Mouse (Mus musculus): Measurements from ENCODE around the gene Ncoa1. TPM values are rescaled to one million over a fixed set of nuclear protein-coding genes. Genes with fewer than 3 reads are reported as not detected.

Ncoa1 gene
- total and polyA plus RNA-seq, 2 experiments from 2014 or later = 7.8 to 15.6 TPM

DNA sequence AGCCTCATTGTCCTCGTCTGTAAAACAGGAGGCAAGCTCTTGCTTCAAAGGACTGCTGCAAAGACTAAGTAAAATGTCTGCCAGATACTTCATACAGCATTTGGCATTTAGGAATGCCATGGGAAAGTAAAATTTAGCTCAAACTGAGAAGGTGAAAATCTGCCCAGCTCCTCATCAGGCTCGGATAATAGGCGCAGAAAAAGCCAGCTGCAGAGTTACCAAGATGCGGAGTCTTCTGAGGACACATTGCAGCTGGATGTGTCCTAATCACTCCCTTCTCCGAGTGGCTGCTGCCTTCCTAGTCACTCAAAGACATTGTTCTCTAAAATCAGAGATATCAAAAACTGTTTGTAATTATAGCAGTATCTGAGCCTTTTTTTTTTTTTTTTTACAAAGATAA, 4.7 kb upstream of the Ncoa1 start:
- Histone ChIP-seq H3K27ac (ENCODE audit: low read depth) (no peak overlapping the region), H3K9me3 (replicated peaks; ENCODE audit: control insufficient read depth, low read length) (no peaks in the 10 kb centered on the region), H3K27me3 (ENCODE audit: control insufficient read depth, insufficient read depth, low read length) (no peaks in the 10 kb centered on the region), H3K4me3 (ENCODE audit: low read depth, low read length) (no peak overlapping the region), H3K4me2 (ENCODE audit: low read depth, low read length) (no peak overlapping the region), H3K36me3 (replicated peaks; ENCODE audit: control insufficient read depth, insufficient read depth, low read length) (no peaks in the 10 kb centered on the region), H3K4me1 (ENCODE audit: control insufficient read depth, insufficient read depth) (no peaks in the 10 kb centered on the region), H3K9ac (replicated peaks; ENCODE audit: low read depth, low read length) (no peak overlapping the region)
- no peak for TF ChIP-seq EP300 (IDR thresholded peaks at IDR 0.05; ENCODE audit: low read depth)
- no peak for TF ChIP-seq CTCF (IDR thresholded peaks at IDR 0.05; ENCODE audit: low read depth)
- DNase-seq (ENCODE audit: low spot score) (no peak), ATAC-seq (ENCODE audit: insufficient read depth, low read depth) (no peak)
- 64% methylated on average over 5 of the region's 5 CpGs for WGBS

GRCm38 (mm10) chr12:4480250-4480649, 3.3 kb upstream of the Ncoa1 start:
- 75% methylated on average over 4 of the region's 4 CpGs for WGBS
- no peak for ATAC-seq (ENCODE audit: insufficient read depth, low read depth)
- no peaks in the 10 kb centered on the region for H3K27me3 ChIP-seq (ENCODE audit: control insufficient read depth, insufficient read depth, low read length)

GRCm38 (mm10) chr12:4479171-4479881, 2.3 kb upstream of the Ncoa1 start:
- H3K9ac ChIP-seq (replicated peaks; ENCODE audit: low read depth, low read length) = no peak overlapping the region
- no peaks in the 10 kb centered on the region for H3K27me3 ChIP-seq (ENCODE audit: control insufficient read depth, insufficient read depth, low read length)
- TF ChIP-seq EP300 (IDR thresholded peaks at IDR 0.05; ENCODE audit: low read depth) (no peak), CTCF (IDR thresholded peaks at IDR 0.05; ENCODE audit: low read depth) (no peak)
- ATAC-seq (ENCODE audit: insufficient read depth, low read depth) = no peak
- H3K4me1 ChIP-seq (ENCODE audit: control insufficient read depth, insufficient read depth) = peaks cover 10% of the 10 kb centered on the region
- no peaks in the 10 kb centered on the region for H3K9me3 ChIP-seq (replicated peaks; ENCODE audit: control insufficient read depth, low read length)
- WGBS = 81% methylated on average over 3 of the region's 3 CpGs
- no peak overlapping the region for H3K4me3 ChIP-seq (ENCODE audit: low read depth, low read length)
- no peaks in the 10 kb centered on the region for H3K36me3 ChIP-seq (replicated peaks; ENCODE audit: control insufficient read depth, insufficient read depth, low read length)
- DNase-seq (ENCODE audit: low spot score) = no peak
- no peak overlapping the region for H3K27ac ChIP-seq (ENCODE audit: low read depth)
- H3K4me2 ChIP-seq (ENCODE audit: low read depth, low read length) = no peak overlapping the region

More at GRCm38 (mm10) chr12:4480250-4480649, 3.3 kb upstream of the Ncoa1 start:
- Histone ChIP-seq H3K36me3 (replicated peaks; ENCODE audit: control insufficient read depth, insufficient read depth, low read length) (no peaks in the 10 kb centered on the region), H3K9me3 (replicated peaks; ENCODE audit: control insufficient read depth, low read length) (no peaks in the 10 kb centered on the region), H3K9ac (replicated peaks; ENCODE audit: low read depth, low read length) (no peak overlapping the region), H3K4me2 (ENCODE audit: low read depth, low read length) (no peak overlapping the region), H3K27ac (ENCODE audit: low read depth) (no peak overlapping the region), H3K4me3 (ENCODE audit: low read depth, low read length) (no peak overlapping the region), H3K4me1 (ENCODE audit: control insufficient read depth, insufficient read depth) (peaks cover 3% of the 10 kb centered on the region; the same call in 1 of the 2 replicates)
- no peak for TF ChIP-seq CTCF (IDR thresholded peaks at IDR 0.05; ENCODE audit: low read depth)
- no peak for TF ChIP-seq EP300 (IDR thresholded peaks at IDR 0.05; ENCODE audit: low read depth)
- no peak for DNase-seq (ENCODE audit: low spot score)

- WGBS = 64% methylated on average over 6 of the region's 6 CpGs
- no peak overlapping the region for H3K4me3 ChIP-seq (ENCODE audit: low read depth, low read length)
- DNase-seq (ENCODE audit: low spot score) (no peak), ATAC-seq (ENCODE audit: insufficient read depth, low read depth) (no peak)
- TF ChIP-seq CTCF (IDR thresholded peaks at IDR 0.05; ENCODE audit: low read depth) (no peak), EP300 (IDR thresholded peaks at IDR 0.05; ENCODE audit: low read depth) (no peak)
- H3K27ac ChIP-seq (ENCODE audit: low read depth) = no peak overlapping the region
- no peaks in the 10 kb centered on the region for H3K9me3 ChIP-seq (replicated peaks; ENCODE audit: control insufficient read depth, low read length)
- no peak overlapping the region for H3K4me2 ChIP-seq (ENCODE audit: low read depth, low read length)
- H3K27me3 ChIP-seq (ENCODE audit: control insufficient read depth, insufficient read depth, low read length) = no peaks in the 10 kb centered on the region
- H3K9ac ChIP-seq (replicated peaks; ENCODE audit: low read depth, low read length) = no peak overlapping the region
- H3K36me3 ChIP-seq (replicated peaks; ENCODE audit: control insufficient read depth, insufficient read depth, low read length) = no peaks in the 10 kb centered on the region
- H3K4me1 ChIP-seq (ENCODE audit: control insufficient read depth, insufficient read depth) = peaks cover 19% of the 10 kb centered on the region
Measured at GRCm38 (mm10) chr12:4477941-4478795, 1.2 kb upstream of the Ncoa1 start.

- Histone ChIP-seq H3K27ac (ENCODE audit: low read depth) (peak overlapping the region; percentile 98), H3K9me3 (replicated peaks; ENCODE audit: control insufficient read depth, low read length) (no peaks in the 10 kb centered on the region), H3K4me1 (ENCODE audit: control insufficient read depth, insufficient read depth) (peaks cover 19% of the 10 kb centered on the region), H3K9ac (replicated peaks; ENCODE audit: low read depth, low read length) (peak overlapping the region; percentile 99), H3K36me3 (replicated peaks; ENCODE audit: control insufficient read depth, insufficient read depth, low read length) (no peaks in the 10 kb centered on the region), H3K4me2 (ENCODE audit: low read depth, low read length) (peak overlapping the region; percentile 80), H3K4me3 (ENCODE audit: low read depth, low read length) (peak overlapping the region; percentile 93), H3K27me3 (ENCODE audit: control insufficient read depth, insufficient read depth, low read length) (no peaks in the 10 kb centered on the region)
- peak; percentile 26 for DNase-seq (ENCODE audit: low spot score)
- under 1% methylated on average over 50 of the region's 73 CpGs for WGBS
- ATAC-seq (ENCODE audit: insufficient read depth, low read depth) = peak; percentile 80
- no peak for TF ChIP-seq CTCF (IDR thresholded peaks at IDR 0.05; ENCODE audit: low read depth)
- no peak for TF ChIP-seq EP300 (IDR thresholded peaks at IDR 0.05; ENCODE audit: low read depth)
Measured at GRCm38 (mm10) chr12:4476291-4476831, 621 bp downstream of the Ncoa1 start.
